Mouse (Mus musculus) embryonic facial prominence, embryonic 11.5 days (tissue): ENCODE data around the gene Lfng. TPM values are rescaled to one million over a fixed set of nuclear protein-coding genes. Genes with fewer than 3 reads are reported as not detected.
A peak's percentile ranks its signal among the peaks of the same experiment; 100 is the strongest.

Source experiments
- ATAC-seq: fragments of 200-750 bp; cut with Nextera tagmentation; replicated peaks from 2 replicates; pipeline ENCODE4 v1.8.0; 2017; ENCODE audit warnings: low read depth; ENCODE audit not compliant: insufficient number of reproducible peaks, low FRiP score, low TSS enrichment
- DNase-seq: peaks from one replicate; pipeline ENCODE4 v3.0.0-alpha.2; 2015; ENCODE audit warnings: low spot score
- H3K27ac ChIP-seq: fragments of 300-500 bp; sonication (generic); replicated peaks from 2 replicates; pipeline ENCODE4 v1.5.1; 2014; ENCODE audit warnings: mild to moderate bottlenecking, low read depth, low read length, control low read depth
- H3K27me3 ChIP-seq: fragments of 300-500 bp; sonication (generic); 2 replicates; pipeline ENCODE4 v1.6.1; 2014; ENCODE audit warnings: mild to moderate bottlenecking, low read length, moderate library complexity, mixed read lengths; ENCODE audit not compliant: control insufficient read depth, insufficient read depth
- H3K36me3 ChIP-seq: fragments of 300-500 bp; sonication (generic); replicated peaks from 2 replicates; pipeline ENCODE4 v1.6.1; 2014; ENCODE audit warnings: low read depth, mild to moderate bottlenecking, low read length, moderate library complexity, mixed read lengths; ENCODE audit not compliant: control insufficient read depth, insufficient read depth
- H3K4me1 ChIP-seq: fragments of 300-500 bp; sonication (generic); 2 replicates; pipeline ENCODE4 v1.6.1; 2014; ENCODE audit warnings: low read length, mixed read lengths; ENCODE audit not compliant: control insufficient read depth, insufficient read depth
- H3K4me2 ChIP-seq: fragments of 300-500 bp; sonication (generic); 2 replicates; pipeline ENCODE4 v1.6.1; 2014; ENCODE audit warnings: low read depth, mild to moderate bottlenecking, control low read depth, low read length, moderate library complexity
- H3K4me3 ChIP-seq: fragments of 300-500 bp; sonication (generic); 2 replicates; pipeline ENCODE4 v1.5.1; 2014; ENCODE audit warnings: low read depth, low read length, control low read depth
- H3K9ac ChIP-seq: fragments of 300-500 bp; sonication (generic); replicated peaks from 2 replicates; pipeline ENCODE4 v1.6.1; 2014; ENCODE audit warnings: mild to moderate bottlenecking, control low read depth, low read length
- H3K9me3 ChIP-seq: fragments of 300-500 bp; sonication (generic); replicated peaks from 2 replicates; pipeline ENCODE4 v1.6.1; 2016; ENCODE audit warnings: mild to moderate bottlenecking, low read length, inconsistent platforms, mixed read lengths; ENCODE audit not compliant: control insufficient read depth
- WGBS: fragments of 180-500 bp; shearing (Covaris S2); extraction: QIAGEN DNeasy Blood & Tissue Kit; methylation state at CpG from one replicate; pipeline ENCODE4 v1.1.7; 2014; 5-methylcytosine and 5-hydroxymethylcytosine counted together
- polyA plus RNA-seq: library from polyadenylated mRNA; unstranded; fragments of >200 nt; fragmentation: Nextera tagmentation; extraction: Ambion mirVana; gene quantifications from 2 replicates; pipeline ENCODE4 v1.2.1, GENCODE M21; 2014

The Lfng gene
- polyA plus RNA-seq, 1 experiment from 2014 or later: 13.3 TPM

DNA sequence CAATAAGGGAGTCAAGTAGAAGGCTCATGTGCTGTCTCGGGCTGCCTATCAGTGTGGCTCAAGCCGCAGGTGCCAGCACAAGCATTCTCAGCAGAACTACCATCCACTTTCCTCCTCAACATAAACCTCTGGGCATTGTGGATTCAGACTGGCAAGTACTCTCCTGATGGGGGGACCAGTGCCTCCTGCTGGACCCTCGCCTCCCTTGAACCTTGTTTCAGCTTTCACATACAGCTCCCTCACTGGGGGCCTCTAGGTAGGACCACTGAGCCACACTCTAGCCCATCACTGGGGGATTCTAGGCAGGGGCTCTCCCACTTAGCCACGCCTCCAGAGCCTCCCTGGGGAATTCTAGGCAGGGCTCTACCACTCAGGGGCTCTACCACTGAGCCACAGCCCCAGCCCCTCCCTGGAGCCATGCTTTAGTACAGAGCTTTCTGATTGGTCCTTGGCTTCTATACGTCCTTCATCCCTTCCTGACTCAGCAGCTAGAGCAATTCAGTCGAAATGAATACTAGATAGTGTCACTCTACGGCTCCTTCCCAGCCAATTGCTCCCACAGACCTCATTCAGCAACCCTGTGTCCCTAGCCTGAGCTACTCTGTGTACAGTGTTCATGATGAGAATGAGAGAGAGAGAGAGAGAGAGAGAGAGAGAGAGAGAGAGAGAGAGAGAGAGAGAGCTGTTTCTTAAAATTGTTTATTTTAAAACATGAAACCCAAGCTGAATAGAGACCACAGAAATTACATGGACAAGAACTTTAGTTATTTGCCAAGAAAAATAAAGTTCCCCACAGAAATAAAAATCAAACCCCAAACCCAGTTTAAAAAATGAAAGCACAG is 13.0 kb downstream of the Lfng start:
- 66% methylated on average over 7 of the region's 7 CpGs for WGBS
- H3K36me3 ChIP-seq: peaks cover 22% of the 10 kb centered on the region
- no peak overlapping the region for H3K27ac ChIP-seq
- peak; percentile 26 for ATAC-seq
- H3K4me2 ChIP-seq: no peak overlapping the region
- H3K4me3 ChIP-seq: no peak overlapping the region
- no peaks in the 10 kb centered on the region for H3K4me1 ChIP-seq
- no peaks in the 10 kb centered on the region for H3K27me3 ChIP-seq
- no peak overlapping the region for H3K9ac ChIP-seq
- no peak for DNase-seq
- no peaks in the 10 kb centered on the region for H3K9me3 ChIP-seq

- Histone ChIP-seq H3K27ac (no peak overlapping the region), H3K4me3 (no peak overlapping the region), H3K36me3 (peaks cover 26% of the 10 kb centered on the region), H3K4me1 (no peaks in the 10 kb centered on the region), H3K4me2 (no peak overlapping the region), H3K9ac (no peak overlapping the region), H3K9me3 (no peaks in the 10 kb centered on the region), H3K27me3 (no peaks in the 10 kb centered on the region)
- no peak for ATAC-seq
- DNase-seq: no peak
- WGBS: 59% methylated on average over 9 of the region's 9 CpGs
Measured at GRCm38 (mm10) chr5:140621092-140621491, 14.0 kb downstream of the Lfng start.

GRCm38 (mm10) chr5:140621517-140621916 is 14.4 kb downstream of the Lfng start:
- Histone ChIP-seq H3K36me3 (peaks cover 26% of the 10 kb centered on the region), H3K9ac (no peak overlapping the region), H3K4me1 (no peaks in the 10 kb centered on the region), H3K4me2 (no peak overlapping the region), H3K27me3 (no peaks in the 10 kb centered on the region), H3K9me3 (no peaks in the 10 kb centered on the region), H3K4me3 (no peak overlapping the region), H3K27ac (no peak overlapping the region)
- no peak for DNase-seq
- WGBS: 71% methylated on average over 10 of the region's 10 CpGs
- ATAC-seq: no peak

DNA sequence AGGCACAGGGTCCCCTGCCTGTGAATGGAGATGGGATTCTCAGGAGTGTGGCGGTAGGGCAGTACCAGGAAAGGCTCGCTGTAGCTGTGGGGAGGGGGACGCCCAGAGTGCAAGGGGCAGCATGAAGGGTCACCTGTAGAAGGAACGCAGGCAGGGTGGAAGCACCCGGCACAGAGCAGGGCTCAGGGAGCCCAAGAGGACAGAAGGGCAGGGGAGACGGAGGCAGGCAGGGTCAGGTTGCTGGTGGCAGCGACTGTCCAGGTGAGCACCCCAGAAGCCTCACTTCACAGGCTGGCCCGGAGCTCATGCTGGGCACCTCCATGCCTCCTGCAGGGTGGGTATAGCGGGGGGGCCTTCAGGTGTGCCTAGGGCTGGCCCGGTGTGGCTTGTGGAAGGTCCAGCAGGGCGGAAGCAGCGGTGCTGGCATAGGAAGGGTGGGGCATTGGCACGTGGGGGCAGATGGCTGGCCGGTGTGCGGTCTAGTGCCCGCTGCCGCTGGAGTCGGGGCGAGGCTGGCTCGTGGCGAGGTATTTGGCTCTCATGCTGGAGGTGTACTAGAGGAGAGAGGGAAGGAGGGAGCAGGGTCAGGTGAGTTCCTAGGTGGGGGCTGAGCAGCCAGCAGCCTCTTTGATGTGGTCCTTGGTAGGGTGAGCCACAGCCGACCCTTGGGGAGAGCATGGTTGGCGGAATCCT is 16.0 kb downstream of the Lfng start:
- Histone ChIP-seq H3K36me3 (peaks cover 37% of the 10 kb centered on the region), H3K27me3 (no peaks in the 10 kb centered on the region), H3K27ac (no peak overlapping the region), H3K4me1 (no peaks in the 10 kb centered on the region), H3K4me2 (no peak overlapping the region), H3K9ac (no peak overlapping the region), H3K9me3 (no peaks in the 10 kb centered on the region; the same call in 1 of the 2 replicates), H3K4me3 (no peak overlapping the region)
- ATAC-seq (no peak), DNase-seq (no peak)
- 95% methylated on average over 23 of the region's 23 CpGs for WGBS

GRCm38 (mm10) chr5:140623791-140624190 is 16.7 kb downstream of the Lfng start:
- no peak overlapping the region for H3K4me3 ChIP-seq

GRCm38 (mm10) chr5:140624238-140624637 is 17.1 kb downstream of the Lfng start:
- no peaks in the 10 kb centered on the region for H3K27me3 ChIP-seq
- H3K9ac ChIP-seq: no peak overlapping the region
- no peak overlapping the region for H3K27ac ChIP-seq
- H3K4me1 ChIP-seq: no peaks in the 10 kb centered on the region
- H3K36me3 ChIP-seq: peaks cover 48% of the 10 kb centered on the region
- WGBS: 92% methylated on average over 5 of the region's 5 CpGs
- ATAC-seq: no peak
- no peaks in the 10 kb centered on the region; the same call in 1 of the 2 replicates for H3K9me3 ChIP-seq
- H3K4me2 ChIP-seq: no peak overlapping the region
- DNase-seq: no peak
- H3K4me3 ChIP-seq: no peak overlapping the region

More at GRCm38 (mm10) chr5:140623791-140624190, 16.7 kb downstream of the Lfng start:
- no peak overlapping the region for H3K9ac ChIP-seq
- H3K27ac ChIP-seq: no peak overlapping the region
- no peak for ATAC-seq
- WGBS: 65% methylated on average over 4 of the region's 4 CpGs
- no peak for DNase-seq
- no peaks in the 10 kb centered on the region for H3K27me3 ChIP-seq
- no peaks in the 10 kb centered on the region; the same call in 1 of the 2 replicates for H3K9me3 ChIP-seq
- H3K36me3 ChIP-seq: peaks cover 44% of the 10 kb centered on the region
- H3K4me2 ChIP-seq: no peak overlapping the region
- H3K4me1 ChIP-seq: no peaks in the 10 kb centered on the region

DNA sequence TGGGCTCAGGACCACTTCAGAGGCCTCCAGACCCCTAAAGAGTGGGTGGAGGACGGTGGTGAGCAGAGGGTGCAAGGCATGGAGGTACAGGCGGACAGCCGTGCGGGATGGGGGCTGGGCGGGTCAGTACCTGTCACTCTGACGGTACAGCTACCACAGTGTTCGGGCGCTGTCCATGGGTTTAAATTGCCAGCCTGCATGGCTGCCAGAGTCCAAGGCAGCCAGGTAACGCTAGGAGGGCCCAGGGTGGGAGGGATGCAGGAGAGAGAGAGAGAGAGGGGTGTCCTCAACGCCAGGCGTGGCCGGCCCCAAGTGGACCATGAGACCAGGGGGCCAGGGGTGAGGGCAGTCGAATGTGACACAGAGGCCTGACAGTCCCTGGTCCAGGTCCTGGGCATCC is 17.8 kb downstream of the Lfng start:
- Histone ChIP-seq H3K27ac (no peak overlapping the region), H3K27me3 (no peaks in the 10 kb centered on the region), H3K4me3 (no peak overlapping the region), H3K4me2 (no peak overlapping the region), H3K9me3 (no peaks in the 10 kb centered on the region; the same call in 1 of the 2 replicates), H3K4me1 (no peaks in the 10 kb centered on the region), H3K9ac (no peak overlapping the region), H3K36me3 (peaks cover 53% of the 10 kb centered on the region)
- DNase-seq (no peak), ATAC-seq (no peak)
- WGBS: 89% methylated on average over 13 of the region's 13 CpGs

- ATAC-seq (no peak), DNase-seq (no peak)
- H3K4me2 ChIP-seq: no peak overlapping the region
- peaks cover 53% of the 10 kb centered on the region for H3K36me3 ChIP-seq
- H3K27me3 ChIP-seq: no peaks in the 10 kb centered on the region
- H3K9ac ChIP-seq: no peak overlapping the region
- H3K4me3 ChIP-seq: no peak overlapping the region
- H3K4me1 ChIP-seq: no peaks in the 10 kb centered on the region
- H3K27ac ChIP-seq: no peak overlapping the region
- H3K9me3 ChIP-seq: no peaks in the 10 kb centered on the region; the same call in 1 of the 2 replicates
- 94% methylated on average over 5 of the region's 5 CpGs for WGBS
Measured at GRCm38 (mm10) chr5:140627580-140627979, 20.5 kb downstream of the Lfng start.
